Mouse (Mus musculus) megakaryocyte, adult 5-6 weeks (primary cell): Measurements from ENCODE around the gene Iqgap1. TPM values are rescaled to one million over a fixed set of nuclear protein-coding genes. Genes with fewer than 3 reads are reported as not detected.

Source experiments
- ATAC-seq: 2 replicates; pipeline ENCODE4 v1.8.0; 2016; ENCODE audit warnings: mild to moderate bottlenecking, inconsistent platforms; ENCODE audit not compliant: poor library complexity, severe bottlenecking
- total RNA-seq, 2 experiments: library from RNA; stranded (forward) in 1 of 2; stranded (reverse) in 1 of 2; fragments of 153-499, 151-499 nt in 1 of 2; fragments of 221-1000, 200-1000 nt in 1 of 2; gene quantifications; 2 replicates each; pipeline versions ENCODE4 v1.2.3 to v1.2.4; 2015 to 2017

The Iqgap1 gene
- total RNA-seq, 2 experiments from 2014 or later = 246 to 287 TPM

GRCm38 (mm10) chr7:80843910-80844640 is 18.3 kb upstream of the Iqgap1 start:
- ATAC-seq = no peak

- no peak for ATAC-seq
Measured at GRCm38 (mm10) chr7:80843176-80843575, 17.4 kb upstream of the Iqgap1 start.

- no peak for ATAC-seq
Measured at GRCm38 (mm10) chr7:80842132-80842531, 16.4 kb upstream of the Iqgap1 start.

GRCm38 (mm10) chr7:80840937-80841336 is 15.2 kb upstream of the Iqgap1 start:
- no peak for ATAC-seq

GRCm38 (mm10) chr7:80840241-80840640 is 14.5 kb upstream of the Iqgap1 start:
- no peak for ATAC-seq

- no peak for ATAC-seq
Measured at GRCm38 (mm10) chr7:80839755-80840154, 14.0 kb upstream of the Iqgap1 start.

GRCm38 (mm10) chr7:80838247-80838646 is 12.5 kb upstream of the Iqgap1 start:
- ATAC-seq = peak; percentile 72

GRCm38 (mm10) chr7:80837736-80838135 is 12.0 kb upstream of the Iqgap1 start:
- no peak for ATAC-seq

GRCm38 (mm10) chr7:80835984-80836652 is 10.3 kb upstream of the Iqgap1 start:
- ATAC-seq = no peak

GRCm38 (mm10) chr7:80833651-80834532 is 8.1 kb upstream of the Iqgap1 start:
- ATAC-seq = no peak

- ATAC-seq = peak; percentile 38
Measured at GRCm38 (mm10) chr7:80832996-80833650, 7.3 kb upstream of the Iqgap1 start.

- peak; percentile 43 for ATAC-seq
Measured at GRCm38 (mm10) chr7:80832191-80832590, 6.4 kb upstream of the Iqgap1 start.

- peak; percentile 69 for ATAC-seq
Measured at GRCm38 (mm10) chr7:80830193-80830803, 4.5 kb upstream of the Iqgap1 start.

- ATAC-seq = peak; percentile 56
Measured at GRCm38 (mm10) chr7:80828146-80828860, 2.5 kb upstream of the Iqgap1 start.

- ATAC-seq = peak; percentile 54
Measured at GRCm38 (mm10) chr7:80823875-80824682, 1.7 kb downstream of the Iqgap1 start.

GRCm38 (mm10) chr7:80823267-80823666 is 2.5 kb downstream of the Iqgap1 start:
- ATAC-seq = no peak

GRCm38 (mm10) chr7:80820838-80821237 is 4.9 kb downstream of the Iqgap1 start:
- no peak for ATAC-seq

- no peak for ATAC-seq
Measured at GRCm38 (mm10) chr7:80816641-80817040, 9.1 kb downstream of the Iqgap1 start.

- peak; percentile 73 for ATAC-seq
Measured at GRCm38 (mm10) chr7:80813397-80813796, 12.4 kb downstream of the Iqgap1 start.
